Comparison of ENCODE assay signal across 11 mouse cellular contexts in genomic region chr11:32276347-32276746, GRCm38 (mm10). TPM values are rescaled to one million over a fixed set of nuclear protein-coding genes. Genes with fewer than 3 reads are reported as not detected.
DNase-seq lines count a peak whose midpoint lies in the region; ATAC-seq and TF ChIP-seq lines count a peak whose summit lies in the region.
"Had no signal": no experiment of that assay in that cellular context is flagged by ENCODE, and none has a peak within 500 bp of the region (broad histone marks: within the 10 kb centered on the region; RNA-seq: fewer than 3 reads in every experiment).

Gene Hba-x, plus strand, starts transcription at chr11:32276400.

- no peak for DNase-seq in heart, postnatal 10 days
- no peak for DNase-seq in midbrain, embryonic 10.5 days (ENCODE audit: low spot score)
- no peak for DNase-seq in midbrain, postnatal 0 days (ENCODE audit: low spot score)
- no peak for DNase-seq in cerebellum, adult 18-20 months
- DNase-seq in T-cell, adult 2 months (ENCODE audit: low spot score): no peak

- 77% methylated on average over 3 of the region's 3 CpGs for WGBS in heart, embryonic 12.5 days
- 72% methylated on average over 3 of the region's 3 CpGs for WGBS in midbrain, embryonic 10.5 days
- 71% methylated on average over 3 of the region's 3 CpGs for WGBS in midbrain, postnatal 0 days
- 78% methylated on average over 3 of the region's 3 CpGs for WGBS in limb, embryonic 12.5 days
- 79% methylated on average over 3 of the region's 3 CpGs for WGBS in stomach, embryonic 16.5 days

- H3K27me3 ChIP-seq in heart, embryonic 12.5 days (replicated peaks): peaks cover 58% of the 10 kb centered on the region
- H3K27me3 ChIP-seq in midbrain, embryonic 10.5 days (ENCODE audit: low read depth, poor library complexity, severe bottlenecking): peaks cover 41% of the 10 kb centered on the region
- no peaks in the 10 kb centered on the region for H3K27me3 ChIP-seq in midbrain, postnatal 0 days (ENCODE audit: insufficient read depth, low read length)
- H3K27me3 ChIP-seq in limb, embryonic 12.5 days: peaks cover 31% of the 10 kb centered on the region
- no peaks in the 10 kb centered on the region for H3K27me3 ChIP-seq in stomach, embryonic 16.5 days (ENCODE audit: control insufficient read depth, insufficient read depth, low read length)

- H3K36me3 ChIP-seq in heart, embryonic 12.5 days: no peaks in the 10 kb centered on the region
- H3K36me3 ChIP-seq in midbrain, embryonic 10.5 days: no peaks in the 10 kb centered on the region
- no peaks in the 10 kb centered on the region for H3K36me3 ChIP-seq in midbrain, postnatal 0 days (ENCODE audit: insufficient read depth, low read length)
- no peaks in the 10 kb centered on the region for H3K36me3 ChIP-seq in limb, embryonic 12.5 days
- no peaks in the 10 kb centered on the region for H3K36me3 ChIP-seq in stomach, embryonic 16.5 days (ENCODE audit: control insufficient read depth, insufficient read depth, low read length)

- H3K9me3 ChIP-seq in heart, embryonic 12.5 days (replicated peaks): no peaks in the 10 kb centered on the region
- H3K9me3 ChIP-seq in midbrain, embryonic 10.5 days (replicated peaks): no peaks in the 10 kb centered on the region
- H3K9me3 ChIP-seq in midbrain, postnatal 0 days (ENCODE audit: low read length): no peaks in the 10 kb centered on the region
- H3K9me3 ChIP-seq in limb, embryonic 12.5 days: no peaks in the 10 kb centered on the region
- no peaks in the 10 kb centered on the region for H3K9me3 ChIP-seq in stomach, embryonic 16.5 days (replicated peaks; ENCODE audit: control insufficient read depth, low read length)

- intact Hi-C loops in heart, postnatal 10 days (cut with DNase I): no loop called here

- H3K4me1 ChIP-seq in heart, embryonic 12.5 days (replicated peaks): no peaks in the 10 kb centered on the region
- H3K4me1 ChIP-seq in midbrain, embryonic 10.5 days: no peaks in the 10 kb centered on the region; the same call in 1 of the 2 replicates
- H3K4me1 ChIP-seq in midbrain, postnatal 0 days (ENCODE audit: insufficient read depth, low read length): no peaks in the 10 kb centered on the region
- H3K4me1 ChIP-seq in limb, embryonic 12.5 days (replicated peaks): no peaks in the 10 kb centered on the region
- H3K4me1 ChIP-seq in stomach, embryonic 16.5 days (ENCODE audit: control insufficient read depth, insufficient read depth, low read length): no peaks in the 10 kb centered on the region

- peak within 1 kb of the TSS; percentile 11 for H3K4me3 ChIP-seq in heart, embryonic 12.5 days
- H3K4me3 ChIP-seq in midbrain, embryonic 10.5 days: no peak within 1 kb of the TSS
- H3K4me3 ChIP-seq in midbrain, postnatal 0 days (ENCODE audit: low read depth, low read length): no peak within 1 kb of the TSS
- no peak within 1 kb of the TSS for H3K4me3 ChIP-seq in limb, embryonic 12.5 days (replicated peaks)
- no peak within 1 kb of the TSS for H3K4me3 ChIP-seq in stomach, embryonic 16.5 days (replicated peaks; ENCODE audit: low read length)

- no peak within 1 kb of the TSS for H3K4me2 ChIP-seq in heart, embryonic 12.5 days
- H3K4me2 ChIP-seq in midbrain, postnatal 0 days (ENCODE audit: low read depth, low read length, poor library complexity, severe bottlenecking): no peak within 1 kb of the TSS
- H3K4me2 ChIP-seq in limb, embryonic 12.5 days: no peak within 1 kb of the TSS
- no peak within 1 kb of the TSS for H3K4me2 ChIP-seq in stomach, embryonic 16.5 days (ENCODE audit: low read depth, low read length)

- no peak for TF ChIP-seq CTCF in midbrain, postnatal 0 days (IDR thresholded peaks at IDR 0.05)

- peak; percentile 71 for ATAC-seq in heart, embryonic 12.5 days (ENCODE audit: insufficient number of reproducible peaks, low FRiP score)
- no peak for ATAC-seq in midbrain, postnatal 0 days (ENCODE audit: low FRiP score)
- ATAC-seq in limb, embryonic 12.5 days (ENCODE audit: insufficient number of reproducible peaks, insufficient read depth, low FRiP score, low TSS enrichment, low read depth): no peak
- ATAC-seq in stomach, embryonic 16.5 days (ENCODE audit: insufficient read depth, low FRiP score): no peak

- H3K9ac ChIP-seq in heart, embryonic 12.5 days: no peak within 1 kb of the TSS
- H3K9ac ChIP-seq in midbrain, postnatal 0 days (replicated peaks; ENCODE audit: low read length, poor library complexity, severe bottlenecking): no peak within 1 kb of the TSS
- no peak within 1 kb of the TSS for H3K9ac ChIP-seq in limb, embryonic 12.5 days (replicated peaks)
- no peak within 1 kb of the TSS for H3K9ac ChIP-seq in stomach, embryonic 16.5 days (ENCODE audit: low read length)

- peak within 1 kb of the TSS; percentile 70 for H3K27ac ChIP-seq in heart, embryonic 12.5 days (ENCODE audit: poor library complexity, severe bottlenecking)
- peak within 1 kb of the TSS; percentile 42; the same call in 1 of the 2 replicates for H3K27ac ChIP-seq in midbrain, embryonic 10.5 days (replicated peaks)
- no peak within 1 kb of the TSS for H3K27ac ChIP-seq in midbrain, postnatal 0 days (ENCODE audit: low read depth, low read length)
- H3K27ac ChIP-seq in limb, embryonic 12.5 days: no peak within 1 kb of the TSS
- H3K27ac ChIP-seq in stomach, embryonic 16.5 days (ENCODE audit: low read length): no peak within 1 kb of the TSS

RNA-seq across cellular contexts. Expression of gene Hba-x, which starts in this region (rescaled TPM):
- polyA plus RNA-seq in heart, embryonic 12.5 days (2016; fragmentation: Nextera tagmentation; extraction: Ambion mirVana): 5,912 and 6,218 TPM in 2 replicates
- not detected for total RNA-seq in heart, postnatal 10 days (2021)
- 2,848 and 3,100 TPM in 2 replicates for polyA plus RNA-seq in midbrain, embryonic 10.5 days (2016; fragmentation: Nextera tagmentation; extraction: Ambion mirVana)
- 0.38 TPM in 1 of 2 replicates, not detected in the other for total RNA-seq in midbrain, postnatal 0 days (2014; rRNA removed)
- polyA plus RNA-seq in midbrain, postnatal 0 days (2015; fragmentation: Nextera tagmentation; extraction: Ambion mirVana): 0.49 TPM in 1 of 2 replicates, not detected in the other
- 1,526 and 1,620 TPM in 2 replicates for polyA plus RNA-seq in limb, embryonic 12.5 days (2016; fragmentation: Nextera tagmentation; extraction: Ambion mirVana)
- 11.6 and 16.3 TPM in 2 replicates for polyA plus RNA-seq in stomach, embryonic 16.5 days (2015; fragmentation: Nextera tagmentation; extraction: Ambion mirVana)
- total RNA-seq: hematopoietic stem cell, adult 5-6 weeks; megakaryocyte progenitor cell, adult 5-6 weeks had no signal
- polyA plus RNA-seq: C2C12 had no signal

Comparison
In these comparisons a context has a peak if more than half of its experiments do, and no peak if none do; other contexts are left out.
1. RNA of gene Hba-x (polyA plus RNA-seq): 5,912 to 6,218 TPM in heart, embryonic 12.5 days, 2,848 to 3,100 TPM in midbrain, embryonic 10.5 days and 1,526 to 1,620 TPM in limb, embryonic 12.5 days; 11.6 to 16.3 TPM in stomach, embryonic 16.5 days and 0.49 TPM in midbrain, postnatal 0 days; every median in the first group is over 10 times any median in the second.
2. H3K27ac ChIP-seq: peak in heart, embryonic 12.5 days (single experiment) and midbrain, embryonic 10.5 days (single experiment); none in midbrain, postnatal 0 days (single experiment), limb, embryonic 12.5 days (single experiment) and stomach, embryonic 16.5 days (single experiment).